Mouse (Mus musculus): ENCODE measurements around the gene Txndc5. TPM values are rescaled to one million over a fixed set of nuclear protein-coding genes. Genes with fewer than 3 reads are reported as not detected.

Txndc5 gene
- polyA plus RNA-seq, 1 experiment from 2014 or later, result 155 TPM

DNA sequence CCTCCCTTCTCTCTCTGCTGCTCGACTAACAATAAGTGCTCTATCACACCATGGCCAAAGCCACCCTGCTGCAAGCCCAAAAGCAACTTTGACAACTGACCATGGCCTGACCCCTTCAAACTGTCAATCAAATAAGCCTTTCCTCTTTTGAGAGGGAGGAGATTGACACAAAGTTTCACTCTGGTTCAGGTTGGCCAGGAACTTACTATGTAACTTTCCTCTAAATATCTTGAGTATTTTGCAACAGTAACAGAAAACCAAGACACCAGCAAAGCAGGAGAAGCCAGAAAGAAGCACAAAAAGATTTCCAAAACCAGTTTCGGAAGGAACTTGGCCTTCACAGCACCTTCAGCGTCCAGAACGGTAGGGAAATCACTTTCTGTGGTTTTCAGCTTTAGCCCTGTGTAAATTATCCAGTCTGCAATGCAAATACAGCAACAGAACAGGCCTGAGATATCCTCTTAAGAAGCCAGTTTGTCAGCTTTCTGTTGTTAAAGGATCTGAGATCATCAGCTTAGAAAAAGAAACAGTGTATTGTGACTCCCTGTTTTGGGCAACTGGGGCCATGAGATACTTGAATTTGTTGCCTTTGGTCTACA, 6.5 kb downstream of the Txndc5 start:
- 86% methylated on average over 4 of the region's 4 CpGs for WGBS
- H3K36me3 ChIP-seq, result peaks cover 40% of the 10 kb centered on the region

DNA sequence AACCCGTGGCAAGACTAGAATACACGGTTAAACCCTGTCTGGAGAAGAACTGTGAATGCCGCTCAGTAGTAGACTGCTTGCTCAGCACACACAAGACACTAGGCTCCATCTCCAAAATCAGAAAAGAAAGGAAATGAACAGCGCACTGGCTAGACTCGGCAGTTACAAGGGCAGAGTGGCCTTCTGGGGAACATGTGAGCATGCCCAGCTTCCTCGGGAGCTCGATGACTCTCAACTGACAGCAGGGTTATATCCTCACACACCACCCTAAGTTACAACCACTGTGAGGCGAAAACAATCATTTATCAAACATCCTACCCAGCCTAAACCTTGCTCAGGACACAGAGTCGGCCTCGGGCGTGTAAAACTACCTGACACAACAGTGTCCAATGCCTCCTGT, 8.3 kb downstream of the Txndc5 start:
- H3K4me3 ChIP-seq, result no peak overlapping the region
- no peaks in the 10 kb centered on the region for H3K4me1 ChIP-seq
- H3K36me3 ChIP-seq, result peaks cover 49% of the 10 kb centered on the region
- no peak overlapping the region for H3K4me2 ChIP-seq (replicated peaks)
- H3K9ac ChIP-seq, result no peak overlapping the region
- H3K9me3 ChIP-seq (replicated peaks), result no peaks in the 10 kb centered on the region
- H3K27me3 ChIP-seq, result no peaks in the 10 kb centered on the region
- WGBS, result 91% methylated on average over 11 of the region's 11 CpGs
- no peak for ATAC-seq (ENCODE audit: low FRiP score)
- no peak overlapping the region for H3K27ac ChIP-seq

More for the DNA sequence above, 6.5 kb downstream of the Txndc5 start:
- no peaks in the 10 kb centered on the region for H3K9me3 ChIP-seq (replicated peaks)
- H3K4me3 ChIP-seq, result no peak overlapping the region
- H3K9ac ChIP-seq, result no peak overlapping the region
- no peak for ATAC-seq (ENCODE audit: low FRiP score)
- H3K27ac ChIP-seq, result no peak overlapping the region
- H3K4me2 ChIP-seq (replicated peaks), result no peak overlapping the region
- peaks cover 11% of the 10 kb centered on the region for H3K4me1 ChIP-seq
- H3K27me3 ChIP-seq, result no peaks in the 10 kb centered on the region

DNA sequence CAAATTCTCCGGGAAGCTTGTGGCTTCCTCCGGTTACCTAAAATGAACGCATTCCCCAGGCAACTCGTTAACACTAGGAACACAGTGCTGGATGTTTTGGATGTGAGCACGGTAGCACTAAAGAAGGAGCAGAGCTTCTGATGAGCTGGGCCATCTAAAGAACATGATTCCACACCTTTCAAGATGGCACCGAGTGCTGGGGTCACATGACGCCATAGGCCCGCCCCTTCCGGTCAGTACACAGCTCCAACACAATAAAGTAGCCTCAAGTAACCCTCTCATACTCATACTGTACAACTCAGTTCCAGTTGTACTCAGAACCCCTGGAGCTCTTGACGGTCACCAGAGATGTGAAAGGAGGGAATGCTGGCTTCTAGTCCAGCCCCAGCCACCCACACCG, 12.0 kb downstream of the Txndc5 start:
- Histone ChIP-seq H3K9me3 (replicated peaks) (no peaks in the 10 kb centered on the region), H3K4me3 (no peak overlapping the region), H3K4me1 (no peaks in the 10 kb centered on the region), H3K9ac (no peak overlapping the region), H3K4me2 (replicated peaks) (no peak overlapping the region), H3K27me3 (no peaks in the 10 kb centered on the region), H3K36me3 (peaks cover 50% of the 10 kb centered on the region), H3K27ac (no peak overlapping the region)
- WGBS, result 96% methylated on average over 11 of the region's 11 CpGs
- no peak for ATAC-seq (ENCODE audit: low FRiP score)

DNA sequence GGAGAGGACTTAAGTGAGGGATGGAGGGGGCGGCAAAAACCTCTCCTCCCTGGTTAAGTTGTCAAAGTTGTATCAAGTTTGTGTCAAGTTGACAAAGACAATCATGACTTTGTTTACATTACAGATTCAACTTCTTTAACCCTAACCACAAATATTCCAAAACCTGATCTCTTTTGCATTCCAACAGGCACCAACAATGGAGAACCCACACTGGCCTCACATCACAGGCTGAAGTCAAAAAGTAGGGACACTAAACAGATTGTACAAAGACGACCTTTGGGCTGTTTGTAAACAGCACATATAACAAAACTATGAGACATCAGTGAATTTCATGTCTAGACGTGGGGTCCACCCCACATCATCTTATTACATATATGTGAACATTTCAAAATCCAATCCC, 12.8 kb downstream of the Txndc5 start:
- Histone ChIP-seq H3K27ac (no peak overlapping the region), H3K27me3 (no peaks in the 10 kb centered on the region), H3K4me3 (no peak overlapping the region), H3K9ac (no peak overlapping the region), H3K36me3 (peaks cover 47% of the 10 kb centered on the region), H3K4me2 (replicated peaks) (no peak overlapping the region), H3K4me1 (no peaks in the 10 kb centered on the region), H3K9me3 (replicated peaks) (no peaks in the 10 kb centered on the region)
- 84% methylated on average over 3 of the region's 3 CpGs for WGBS
- ATAC-seq (ENCODE audit: low FRiP score), result no peak

DNA sequence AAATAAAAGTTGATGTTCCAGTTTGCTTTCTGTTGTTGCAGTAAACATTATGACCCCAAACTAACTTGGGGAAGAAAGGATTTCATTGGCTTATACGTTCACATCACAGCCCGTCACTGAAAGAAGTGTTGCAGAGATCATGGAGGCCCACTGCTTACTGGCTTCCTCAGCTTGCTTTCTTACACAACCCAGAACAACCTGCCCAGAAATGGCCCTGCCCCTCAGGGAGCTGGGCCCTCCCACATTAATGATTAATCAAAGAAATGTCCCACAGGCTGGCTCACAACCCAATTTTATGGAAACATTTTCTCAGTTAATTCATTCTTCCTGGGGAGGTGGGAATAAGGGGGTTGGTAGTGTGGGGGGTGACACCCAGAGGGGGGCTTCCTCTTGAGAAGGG, 13.2 kb downstream of the Txndc5 start:
- H3K4me1 ChIP-seq, result no peaks in the 10 kb centered on the region
- H3K4me2 ChIP-seq (replicated peaks), result no peak overlapping the region
- no peak overlapping the region for H3K4me3 ChIP-seq
- H3K27me3 ChIP-seq, result no peaks in the 10 kb centered on the region
- 89% methylated on average over 2 of the region's 2 CpGs for WGBS
- no peak overlapping the region for H3K27ac ChIP-seq
- no peaks in the 10 kb centered on the region for H3K9me3 ChIP-seq (replicated peaks)
- no peak overlapping the region for H3K9ac ChIP-seq
- ATAC-seq (ENCODE audit: low FRiP score), result no peak
- peaks cover 50% of the 10 kb centered on the region for H3K36me3 ChIP-seq

DNA sequence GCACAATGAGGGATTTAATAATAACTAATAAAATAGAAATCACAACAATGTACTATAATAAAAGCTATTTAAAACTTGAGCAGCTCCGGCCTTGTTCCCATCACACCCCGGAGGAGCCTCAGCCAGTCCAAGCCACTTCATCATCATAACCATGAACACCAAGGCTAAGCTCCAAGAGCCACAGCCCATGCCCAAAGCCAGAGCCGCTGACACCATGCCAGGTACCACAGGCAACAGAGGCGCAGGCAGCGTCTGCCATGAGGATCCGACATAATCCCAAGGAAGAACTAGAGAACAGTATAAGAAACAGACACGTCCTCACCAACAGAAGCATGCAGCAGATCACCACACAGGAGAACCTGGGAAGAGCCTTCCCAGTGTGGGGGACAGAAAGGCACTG, 14.7 kb downstream of the Txndc5 start:
- Histone ChIP-seq H3K36me3 (peaks cover 58% of the 10 kb centered on the region), H3K4me1 (peaks cover 6% of the 10 kb centered on the region; the same call in 1 of the 2 replicates), H3K9me3 (replicated peaks) (no peaks in the 10 kb centered on the region), H3K27me3 (no peaks in the 10 kb centered on the region), H3K27ac (no peak overlapping the region), H3K4me3 (no peak overlapping the region), H3K4me2 (replicated peaks) (no peak overlapping the region), H3K9ac (no peak overlapping the region)
- ATAC-seq (ENCODE audit: low FRiP score), result no peak
- 93% methylated on average over 7 of the region's 7 CpGs for WGBS

DNA sequence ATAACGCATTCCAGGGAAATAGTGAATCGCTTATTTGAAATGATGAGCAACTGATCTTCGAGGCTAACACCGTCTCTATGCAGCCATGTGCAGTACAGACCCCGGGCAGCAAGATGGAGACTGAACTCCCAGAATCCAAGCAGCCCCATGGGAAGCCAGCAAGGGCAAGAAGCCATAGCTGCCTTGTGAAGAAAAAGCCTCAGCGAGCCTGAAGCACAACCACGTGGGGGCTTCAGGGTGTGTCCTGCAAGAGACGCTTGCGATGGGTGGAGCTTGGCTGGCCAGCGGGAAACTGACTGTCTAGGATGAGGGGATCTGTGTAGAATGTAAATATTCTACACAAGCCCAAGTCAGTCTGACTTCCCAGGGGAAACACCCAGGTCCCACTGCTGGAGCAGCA, 16.6 kb downstream of the Txndc5 start:
- Histone ChIP-seq H3K27ac (no peak overlapping the region), H3K4me2 (replicated peaks) (no peak overlapping the region), H3K36me3 (peaks cover 45% of the 10 kb centered on the region), H3K27me3 (no peaks in the 10 kb centered on the region), H3K4me1 (peaks cover 6% of the 10 kb centered on the region; the same call in 1 of the 2 replicates), H3K9me3 (replicated peaks) (no peaks in the 10 kb centered on the region), H3K4me3 (no peak overlapping the region), H3K9ac (no peak overlapping the region)
- ATAC-seq (ENCODE audit: low FRiP score), result no peak
- 88% methylated on average over 10 of the region's 10 CpGs for WGBS

DNA sequence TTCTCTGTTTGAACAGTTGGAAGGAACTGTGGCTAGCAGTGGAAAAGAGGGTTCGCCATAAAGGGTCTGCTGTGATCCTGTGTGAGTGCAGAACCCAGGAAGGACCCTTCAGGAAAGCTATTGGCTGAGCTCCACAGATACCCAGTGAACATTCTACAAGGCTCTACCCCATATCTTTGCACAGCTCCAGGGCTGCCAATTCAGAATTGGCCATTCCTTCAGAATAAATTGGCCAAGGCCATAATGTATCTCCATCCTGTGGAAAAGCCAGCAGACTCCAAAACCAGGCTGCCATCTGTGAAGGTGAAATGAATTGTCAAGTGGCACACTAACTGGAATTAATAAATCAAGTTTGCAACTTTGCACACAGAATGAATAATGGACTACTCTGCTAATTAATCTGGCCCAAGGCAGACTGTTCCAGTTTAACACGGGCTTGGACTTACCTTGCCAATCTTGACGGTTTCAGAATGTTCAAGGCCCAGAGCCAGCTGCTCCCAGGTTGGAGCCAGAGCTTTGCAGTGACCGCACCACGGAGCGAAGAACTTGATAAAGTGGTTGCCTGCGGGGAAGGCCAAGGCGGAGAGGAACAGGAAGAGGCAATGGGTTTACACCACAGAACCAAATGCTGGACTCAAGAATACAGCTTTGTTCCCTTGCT, 18.8 kb downstream of the Txndc5 start:
- ATAC-seq (ENCODE audit: low FRiP score), result no peak
- H3K4me2 ChIP-seq (replicated peaks), result no peak overlapping the region
- H3K9ac ChIP-seq, result no peak overlapping the region
- H3K4me1 ChIP-seq, result peaks cover 6% of the 10 kb centered on the region; the same call in 1 of the 2 replicates
- no peak overlapping the region for H3K27ac ChIP-seq
- no peaks in the 10 kb centered on the region for H3K9me3 ChIP-seq (replicated peaks)
- no peaks in the 10 kb centered on the region for H3K27me3 ChIP-seq
- H3K36me3 ChIP-seq, result peaks cover 52% of the 10 kb centered on the region
- 94% methylated on average over 8 of the region's 8 CpGs for WGBS
- H3K4me3 ChIP-seq, result no peak overlapping the region

DNA sequence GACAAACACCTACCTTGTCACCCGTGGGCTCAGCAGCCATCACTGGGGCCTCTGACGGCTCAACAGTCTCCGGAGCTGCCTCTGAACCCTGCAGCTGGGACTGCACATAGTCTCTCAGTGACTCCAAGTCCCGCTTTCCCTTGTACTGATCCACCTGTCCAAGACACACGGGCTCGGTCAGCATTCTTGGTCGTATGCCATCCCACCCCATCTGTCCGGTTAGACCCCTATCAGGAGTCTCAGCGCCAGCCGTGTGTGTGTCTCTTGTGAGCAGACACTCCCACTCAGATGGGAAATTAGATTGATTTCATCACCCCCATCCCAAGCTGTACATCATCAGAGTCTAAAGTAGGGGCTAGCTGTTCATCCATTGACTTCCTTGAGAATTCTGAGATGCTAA, 21.7 kb downstream of the Txndc5 start:
- 95% methylated on average over 10 of the region's 10 CpGs for WGBS
- H3K36me3 ChIP-seq, result peaks cover 65% of the 10 kb centered on the region
- no peak overlapping the region for H3K9ac ChIP-seq
- H3K4me3 ChIP-seq, result no peak overlapping the region
- peaks cover 6% of the 10 kb centered on the region; the same call in 1 of the 2 replicates for H3K4me1 ChIP-seq
- H3K4me2 ChIP-seq (replicated peaks), result no peak overlapping the region
- ATAC-seq (ENCODE audit: low FRiP score), result no peak
- no peaks in the 10 kb centered on the region for H3K27me3 ChIP-seq
- no peaks in the 10 kb centered on the region for H3K9me3 ChIP-seq (replicated peaks)
- no peak overlapping the region for H3K27ac ChIP-seq

DNA sequence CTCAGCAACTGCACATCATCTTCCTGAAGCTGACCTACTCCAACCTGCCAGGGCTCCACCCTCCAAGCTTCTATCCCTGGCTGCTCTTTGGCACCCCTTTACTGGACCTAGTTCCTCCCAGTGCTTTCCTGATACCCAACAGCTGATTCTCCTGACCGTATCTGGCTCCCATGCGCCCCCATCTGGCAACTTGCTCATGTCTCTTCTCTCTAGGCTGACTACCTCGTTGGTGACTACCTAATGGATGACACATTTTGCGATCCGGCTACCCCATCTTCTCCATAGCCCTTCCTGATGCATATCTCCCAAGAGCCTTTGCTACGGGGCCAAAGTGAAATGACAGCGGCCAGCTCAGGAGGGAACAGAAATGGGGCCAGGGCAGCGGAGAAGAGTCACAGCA, 22.3 kb downstream of the Txndc5 start:
- WGBS, result 83% methylated on average over 8 of the region's 8 CpGs
- Histone ChIP-seq H3K27me3 (no peaks in the 10 kb centered on the region), H3K4me3 (no peak overlapping the region), H3K4me1 (peaks cover 6% of the 10 kb centered on the region; the same call in 1 of the 2 replicates), H3K9me3 (replicated peaks) (no peaks in the 10 kb centered on the region), H3K27ac (no peak overlapping the region), H3K9ac (no peak overlapping the region), H3K36me3 (peaks cover 68% of the 10 kb centered on the region), H3K4me2 (replicated peaks) (no peak overlapping the region)
- no peak for ATAC-seq (ENCODE audit: low FRiP score)

DNA sequence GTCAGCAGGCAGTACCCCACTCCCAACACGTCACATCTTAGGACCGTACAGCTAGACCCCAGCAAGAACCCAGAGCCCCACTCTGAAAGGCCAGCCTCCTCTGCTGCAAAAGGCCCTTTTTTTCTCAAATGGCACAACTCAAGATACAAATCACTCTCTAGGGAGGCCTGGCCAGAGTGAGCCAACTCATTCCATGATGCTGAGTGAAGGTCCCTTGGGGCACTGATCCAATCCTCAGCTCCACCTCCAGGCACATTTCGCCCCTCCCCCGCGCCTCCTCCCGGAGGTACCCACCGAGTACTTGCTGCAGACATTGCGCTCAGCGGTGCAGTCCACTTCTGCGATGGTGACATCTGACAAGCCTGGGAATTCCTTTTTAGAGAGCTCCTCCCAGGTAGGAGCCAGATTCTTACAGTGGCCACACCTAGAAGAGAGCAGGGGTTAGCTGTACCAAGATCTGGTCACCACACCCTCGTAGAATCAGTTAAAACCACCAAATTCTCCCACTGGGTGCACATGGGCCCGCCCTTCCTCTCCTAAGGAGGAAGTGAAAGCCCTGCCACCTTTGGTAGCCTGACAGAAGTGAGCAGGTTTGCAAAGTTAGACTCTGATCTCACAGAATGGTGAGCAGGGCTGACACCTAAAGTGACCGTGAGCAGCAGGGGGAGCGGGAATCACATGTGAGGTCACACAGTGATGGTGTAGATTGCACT, 25.3 kb downstream of the Txndc5 start:
- ATAC-seq (ENCODE audit: low FRiP score), result 0 out of 2 replicates have a peak, but pooled peaks have one; percentile 35
- Histone ChIP-seq H3K9me3 (replicated peaks) (no peaks in the 10 kb centered on the region), H3K4me2 (replicated peaks) (no peak overlapping the region), H3K4me1 (no peaks in the 10 kb centered on the region), H3K4me3 (no peak overlapping the region), H3K36me3 (peaks cover 76% of the 10 kb centered on the region), H3K9ac (no peak overlapping the region), H3K27ac (no peak overlapping the region), H3K27me3 (no peaks in the 10 kb centered on the region)
- WGBS, result 86% methylated on average over 14 of the region's 14 CpGs

DNA sequence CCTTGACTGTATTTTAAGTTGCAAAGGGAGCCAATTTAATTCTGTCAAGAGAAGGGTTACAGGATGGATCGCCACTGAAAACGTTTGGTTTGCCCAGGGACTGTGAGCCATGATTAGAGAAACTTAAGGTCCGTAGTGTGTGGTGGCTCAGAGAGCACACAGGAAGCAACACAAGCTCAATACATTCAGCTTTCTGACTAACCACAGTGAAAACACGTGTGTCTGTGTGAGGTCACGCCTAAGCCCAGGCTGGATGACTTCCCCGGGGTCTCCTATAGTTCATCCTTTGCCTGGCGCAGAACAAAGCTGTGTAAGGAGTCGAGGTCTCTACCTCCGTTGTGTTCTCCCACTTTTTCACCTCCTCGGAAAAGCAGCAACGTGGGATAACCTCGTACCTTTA, 27.3 kb downstream of the Txndc5 start:
- Histone ChIP-seq H3K9me3 (replicated peaks) (no peaks in the 10 kb centered on the region), H3K4me1 (no peaks in the 10 kb centered on the region), H3K27ac (no peak overlapping the region), H3K9ac (no peak overlapping the region), H3K4me2 (replicated peaks) (no peak overlapping the region), H3K27me3 (no peaks in the 10 kb centered on the region), H3K36me3 (peaks cover 67% of the 10 kb centered on the region), H3K4me3 (no peak overlapping the region)
- ATAC-seq (ENCODE audit: low FRiP score), result no peak
- WGBS, result 93% methylated on average over 12 of the region's 12 CpGs
